In genomic region chr7:82822528-82822927, GRCm38 (mm10) we compare ENCODE assay signal across 19 mouse cellular contexts. TPM values are rescaled to one million over a fixed set of nuclear protein-coding genes. Genes with fewer than 3 reads are reported as not detected.
DNase-seq lines count a peak whose midpoint lies in the region; ATAC-seq and TF ChIP-seq lines count a peak whose summit lies in the region.
"Had no signal": no experiment of that assay in that cellular context is flagged by ENCODE, and none has a peak within 500 bp of the region (broad histone marks: within the 10 kb centered on the region; RNA-seq: fewer than 3 reads in every experiment).

No protein-coding gene starts in this region.

- no peaks in the 10 kb centered on the region for H3K4me1 ChIP-seq in forebrain, embryonic 11.5 days (replicated peaks; ENCODE audit: control insufficient read depth, insufficient read depth, low read length)
- H3K4me1 ChIP-seq in forebrain, postnatal 0 days (ENCODE audit: insufficient read depth) = no peaks in the 10 kb centered on the region
- H3K4me1 ChIP-seq in kidney, postnatal 0 days (replicated peaks; ENCODE audit: insufficient read depth, low read length) = no peaks in the 10 kb centered on the region
- no peaks in the 10 kb centered on the region for H3K4me1 ChIP-seq in limb, embryonic 15.5 days
- no peaks in the 10 kb centered on the region for H3K4me1 ChIP-seq in hindbrain, embryonic 13.5 days (replicated peaks)
- H3K4me1 ChIP-seq: embryonic facial prominence, embryonic 12.5 days; forebrain, embryonic 10.5 days; heart, embryonic 15.5 days; kidney, embryonic 15.5 days; liver, embryonic 13.5 days; midbrain, embryonic 10.5 days had no signal

- no peak for ATAC-seq in forebrain, embryonic 11.5 days (replicated peaks; ENCODE audit: low FRiP score)
- ATAC-seq in forebrain, postnatal 0 days = no peak
- no peak for ATAC-seq in kidney, postnatal 0 days (replicated peaks; ENCODE audit: low FRiP score, low read depth)
- 0 out of 2 replicates have a peak, but pooled peaks have one; percentile 24 for ATAC-seq in limb, embryonic 15.5 days (ENCODE audit: insufficient number of reproducible peaks, low FRiP score, low TSS enrichment, low read depth)
- no peak for ATAC-seq in hindbrain, embryonic 13.5 days (ENCODE audit: low FRiP score)
- ATAC-seq: hindbrain, postnatal 0 days had no signal

- H3K9ac ChIP-seq in forebrain, embryonic 11.5 days (ENCODE audit: low read length) = no peak overlapping the region
- no peak overlapping the region for H3K9ac ChIP-seq in forebrain, postnatal 0 days
- H3K9ac ChIP-seq in kidney, postnatal 0 days (ENCODE audit: low read depth, low read length) = no peak overlapping the region
- H3K9ac ChIP-seq in limb, embryonic 15.5 days = no peak overlapping the region
- no peak overlapping the region for H3K9ac ChIP-seq in hindbrain, embryonic 13.5 days
- H3K9ac ChIP-seq: embryonic facial prominence, embryonic 12.5 days; heart, embryonic 15.5 days; kidney, embryonic 15.5 days; liver, embryonic 13.5 days had no signal

- TF ChIP-seq CTCF in forebrain, postnatal 0 days (IDR thresholded peaks at IDR 0.05; ENCODE audit: low read depth) = no peak
- TF ChIP-seq CTCF in kidney, postnatal 0 days (IDR thresholded peaks at IDR 0.05; ENCODE audit: low read depth) = no peak

- no peaks in the 10 kb centered on the region for H3K27me3 ChIP-seq in forebrain, embryonic 11.5 days (ENCODE audit: control insufficient read depth, insufficient read depth, low read length)
- no peaks in the 10 kb centered on the region for H3K27me3 ChIP-seq in forebrain, postnatal 0 days (ENCODE audit: insufficient read depth, low read length)
- no peaks in the 10 kb centered on the region for H3K27me3 ChIP-seq in kidney, postnatal 0 days (ENCODE audit: insufficient read depth, low read length)
- no peaks in the 10 kb centered on the region for H3K27me3 ChIP-seq in limb, embryonic 15.5 days
- no peaks in the 10 kb centered on the region for H3K27me3 ChIP-seq in hindbrain, embryonic 13.5 days
- H3K27me3 ChIP-seq: embryonic facial prominence, embryonic 12.5 days; heart, embryonic 15.5 days; kidney, embryonic 15.5 days; liver, embryonic 13.5 days had no signal

- H3K27ac ChIP-seq in forebrain, embryonic 11.5 days (ENCODE audit: low read depth, low read length) = no peak overlapping the region
- no peak overlapping the region for H3K27ac ChIP-seq in forebrain, postnatal 0 days (ENCODE audit: low read depth, low read length)
- no peak overlapping the region for H3K27ac ChIP-seq in kidney, postnatal 0 days
- H3K27ac ChIP-seq in limb, embryonic 15.5 days = no peak overlapping the region
- H3K27ac ChIP-seq in hindbrain, embryonic 13.5 days = no peak overlapping the region
- H3K27ac ChIP-seq: embryonic facial prominence, embryonic 12.5 days; forebrain, embryonic 10.5 days; heart, embryonic 15.5 days; hindbrain, postnatal 0 days; kidney, embryonic 15.5 days; liver, embryonic 13.5 days; midbrain, embryonic 10.5 days had no signal

- no peak overlapping the region for H3K4me2 ChIP-seq in forebrain, embryonic 11.5 days (ENCODE audit: low read depth, low read length, severe bottlenecking)
- no peak overlapping the region for H3K4me2 ChIP-seq in forebrain, postnatal 0 days (ENCODE audit: low read depth)
- H3K4me2 ChIP-seq in kidney, postnatal 0 days (ENCODE audit: low read length) = no peak overlapping the region
- H3K4me2 ChIP-seq in limb, embryonic 15.5 days = no peak overlapping the region
- H3K4me2 ChIP-seq in hindbrain, embryonic 13.5 days = no peak overlapping the region
- H3K4me2 ChIP-seq: embryonic facial prominence, embryonic 12.5 days; heart, embryonic 15.5 days; kidney, embryonic 15.5 days; liver, embryonic 13.5 days had no signal

- no peaks in the 10 kb centered on the region for H3K36me3 ChIP-seq in forebrain, embryonic 11.5 days (ENCODE audit: control insufficient read depth, insufficient read depth, low read length)
- H3K36me3 ChIP-seq in forebrain, postnatal 0 days (ENCODE audit: insufficient read depth) = no peaks in the 10 kb centered on the region
- H3K36me3 ChIP-seq in kidney, postnatal 0 days (ENCODE audit: insufficient read depth, low read length) = no peaks in the 10 kb centered on the region
- H3K36me3 ChIP-seq in limb, embryonic 15.5 days = no peaks in the 10 kb centered on the region
- no peaks in the 10 kb centered on the region for H3K36me3 ChIP-seq in hindbrain, embryonic 13.5 days
- H3K36me3 ChIP-seq: embryonic facial prominence, embryonic 12.5 days; forebrain, embryonic 10.5 days; heart, embryonic 15.5 days; kidney, embryonic 15.5 days; liver, embryonic 13.5 days; midbrain, embryonic 10.5 days had no signal

- DNase-seq in forebrain, embryonic 11.5 days (ENCODE audit: low spot score) = peak; percentile 26
- DNase-seq in forebrain, postnatal 0 days = no peak
- peak; percentile 71 for DNase-seq in kidney, postnatal 0 days (ENCODE audit: low spot score)
- no peak for DNase-seq in kidney, postnatal 14 days
- peak; percentile 75 for DNase-seq in 3T3-L1 (ENCODE audit: low read depth, low spot score)
- DNase-seq in embryo, embryonic 10 days (ENCODE audit: low spot score) = no peak
- DNase-seq: adrenal gland, postnatal 14 days; cerebellum, postnatal 14 days; liver, embryonic 13.5 days; right cerebral cortex, postnatal 14 days; thymus, adult 2 months had no signal

- WGBS in forebrain, embryonic 11.5 days = 64% methylated on average over 1 of the region's 1 CpGs
- 48% methylated on average over 1 of the region's 1 CpGs for WGBS in forebrain, postnatal 0 days
- WGBS in kidney, postnatal 0 days = 46% methylated on average over 1 of the region's 1 CpGs
- WGBS in limb, embryonic 15.5 days = 22% methylated on average over 1 of the region's 1 CpGs
- 43% methylated on average over 1 of the region's 1 CpGs for WGBS in hindbrain, embryonic 13.5 days

- no peak overlapping the region for H3K4me3 ChIP-seq in forebrain, embryonic 11.5 days (ENCODE audit: low read depth, low read length)
- H3K4me3 ChIP-seq in forebrain, postnatal 0 days (ENCODE audit: low read depth, low read length) = no peak overlapping the region
- no peak overlapping the region for H3K4me3 ChIP-seq in kidney, postnatal 0 days (replicated peaks; ENCODE audit: low read depth, low read length)
- H3K4me3 ChIP-seq in limb, embryonic 15.5 days = no peak overlapping the region
- H3K4me3 ChIP-seq in hindbrain, embryonic 13.5 days = no peak overlapping the region
- H3K4me3 ChIP-seq: embryonic facial prominence, embryonic 12.5 days; forebrain, embryonic 10.5 days; heart, embryonic 15.5 days; kidney, embryonic 15.5 days; liver, embryonic 13.5 days; midbrain, embryonic 10.5 days had no signal

- H3K9me3 ChIP-seq in forebrain, embryonic 11.5 days (ENCODE audit: control insufficient read depth, low read length) = no peaks in the 10 kb centered on the region
- H3K9me3 ChIP-seq in forebrain, postnatal 0 days (ENCODE audit: low read length) = no peaks in the 10 kb centered on the region
- H3K9me3 ChIP-seq in kidney, postnatal 0 days (replicated peaks; ENCODE audit: low read length) = no peaks in the 10 kb centered on the region
- H3K9me3 ChIP-seq in limb, embryonic 15.5 days = no peaks in the 10 kb centered on the region
- no peaks in the 10 kb centered on the region for H3K9me3 ChIP-seq in hindbrain, embryonic 13.5 days
- H3K9me3 ChIP-seq: embryonic facial prominence, embryonic 12.5 days; forebrain, embryonic 10.5 days; heart, embryonic 15.5 days; kidney, embryonic 15.5 days; liver, embryonic 13.5 days; midbrain, embryonic 10.5 days had no signal

RNA-seq across cellular contexts. Expression of gene Mex3b, which starts 44.6 kb away (rescaled TPM):
- polyA plus RNA-seq in forebrain, embryonic 11.5 days (2014; fragmentation: Nextera tagmentation; extraction: Ambion mirVana) = 36.0 and 42.7 TPM in 2 replicates
- total RNA-seq in forebrain, postnatal 0 days (2014; rRNA removed) = 111 and 141 TPM in 2 replicates
- 22.8 and 24.5 TPM in 2 replicates for polyA plus RNA-seq in forebrain, postnatal 0 days (2015; fragmentation: Nextera tagmentation; extraction: Ambion mirVana)
- 11.2 and 11.3 TPM in 2 replicates for polyA plus RNA-seq in kidney, postnatal 0 days (2015; fragmentation: Nextera tagmentation; extraction: Ambion mirVana)
- polyA plus RNA-seq in limb, embryonic 15.5 days (2015; fragmentation: Nextera tagmentation; extraction: Ambion mirVana) = 14.7 and 17.8 TPM in 2 replicates
- polyA plus RNA-seq in hindbrain, embryonic 13.5 days (2015; fragmentation: Nextera tagmentation; extraction: Ambion mirVana) = 35.1 and 37.5 TPM in 2 replicates

Comparison
In these comparisons a context has a peak if more than half of its experiments do, and no peak if none do; other contexts are left out.
1. DNase-seq: peak in forebrain, embryonic 11.5 days (single experiment), kidney, postnatal 0 days (single experiment) and 3T3-L1 (single experiment); none in forebrain, postnatal 0 days (single experiment), kidney, postnatal 14 days (single experiment) and embryo, embryonic 10 days (single experiment).